Mouse (Mus musculus) hindbrain, embryonic 11.5 days (tissue): Measurements from ENCODE around the gene Amn1. TPM values are rescaled to one million over a fixed set of nuclear protein-coding genes. Genes with fewer than 3 reads are reported as not detected.
"Not testable (repeated sequence)": the region's sequence is repeated elsewhere in the genome, so short reads cannot be mapped to it uniquely, and the experiment has no call there.

Experiments used
- ATAC-seq: fragments of 200-750 bp; cut with Nextera tagmentation; 2 replicates; pipeline ENCODE4 v1.8.0; 2017; ENCODE audit warnings: mild to moderate bottlenecking, moderate TSS enrichment, moderate library complexity; ENCODE audit not compliant: low FRiP score
- DNase-seq: peaks from one replicate; pipeline ENCODE4 v3.0.0-alpha.2; 2015; ENCODE audit warnings: low spot score
- H3K27ac ChIP-seq: fragments of 300-500 bp; sonication (generic); 2 replicates; pipeline ENCODE4 v1.5.1; 2014; ENCODE audit warnings: mild to moderate bottlenecking, low read depth, low read length
- H3K27me3 ChIP-seq: fragments of 300-500 bp; sonication (generic); 2 replicates; pipeline ENCODE4 v1.6.1; 2014; ENCODE audit warnings: mild to moderate bottlenecking, low read length, moderate library complexity, mixed read lengths; ENCODE audit not compliant: control insufficient read depth, insufficient read depth
- H3K36me3 ChIP-seq: fragments of 300-500 bp; sonication (generic); 2 replicates; pipeline ENCODE4 v1.6.1; 2014; ENCODE audit warnings: mild to moderate bottlenecking, low read length, moderate library complexity, mixed read lengths; ENCODE audit not compliant: control insufficient read depth, insufficient read depth
- H3K4me1 ChIP-seq: fragments of 300-500 bp; sonication (generic); replicated peaks from 2 replicates; pipeline ENCODE4 v1.6.1; 2014; ENCODE audit warnings: low read length, mixed read lengths; ENCODE audit not compliant: control insufficient read depth, insufficient read depth
- H3K4me2 ChIP-seq: fragments of 300-500 bp; sonication (generic); replicated peaks from 2 replicates; pipeline ENCODE4 v1.6.1; 2014; ENCODE audit warnings: mild to moderate bottlenecking, low read depth, low read length
- H3K4me3 ChIP-seq: fragments of 300-500 bp; sonication (generic); 2 replicates; pipeline ENCODE4 v1.5.1; 2014; ENCODE audit warnings: low read depth, low read length
- H3K9ac ChIP-seq: fragments of 300-500 bp; sonication (generic); 2 replicates; pipeline ENCODE4 v1.6.1; 2014; ENCODE audit warnings: low read depth, low read length
- H3K9me3 ChIP-seq: fragments of 300-500 bp; sonication (generic); 2 replicates; pipeline ENCODE4 v1.6.1; 2016; ENCODE audit warnings: low read length; ENCODE audit not compliant: control insufficient read depth
- WGBS: fragments of 180-500 bp; shearing (Covaris S2); extraction: QIAGEN DNeasy Blood & Tissue Kit; methylation state at CpG from one replicate; pipeline ENCODE4 v1.1.7; 2014; 5-methylcytosine and 5-hydroxymethylcytosine counted together
- polyA plus RNA-seq: library from polyadenylated mRNA; unstranded; fragments of >200 nt; fragmentation: Nextera tagmentation; extraction: Ambion mirVana; gene quantifications from 2 replicates; pipeline ENCODE4 v1.2.1, GENCODE M21; 2014

Gene Amn1
- 70.0 and 71.1 TPM in 2 replicates for polyA plus RNA-seq

DNA sequence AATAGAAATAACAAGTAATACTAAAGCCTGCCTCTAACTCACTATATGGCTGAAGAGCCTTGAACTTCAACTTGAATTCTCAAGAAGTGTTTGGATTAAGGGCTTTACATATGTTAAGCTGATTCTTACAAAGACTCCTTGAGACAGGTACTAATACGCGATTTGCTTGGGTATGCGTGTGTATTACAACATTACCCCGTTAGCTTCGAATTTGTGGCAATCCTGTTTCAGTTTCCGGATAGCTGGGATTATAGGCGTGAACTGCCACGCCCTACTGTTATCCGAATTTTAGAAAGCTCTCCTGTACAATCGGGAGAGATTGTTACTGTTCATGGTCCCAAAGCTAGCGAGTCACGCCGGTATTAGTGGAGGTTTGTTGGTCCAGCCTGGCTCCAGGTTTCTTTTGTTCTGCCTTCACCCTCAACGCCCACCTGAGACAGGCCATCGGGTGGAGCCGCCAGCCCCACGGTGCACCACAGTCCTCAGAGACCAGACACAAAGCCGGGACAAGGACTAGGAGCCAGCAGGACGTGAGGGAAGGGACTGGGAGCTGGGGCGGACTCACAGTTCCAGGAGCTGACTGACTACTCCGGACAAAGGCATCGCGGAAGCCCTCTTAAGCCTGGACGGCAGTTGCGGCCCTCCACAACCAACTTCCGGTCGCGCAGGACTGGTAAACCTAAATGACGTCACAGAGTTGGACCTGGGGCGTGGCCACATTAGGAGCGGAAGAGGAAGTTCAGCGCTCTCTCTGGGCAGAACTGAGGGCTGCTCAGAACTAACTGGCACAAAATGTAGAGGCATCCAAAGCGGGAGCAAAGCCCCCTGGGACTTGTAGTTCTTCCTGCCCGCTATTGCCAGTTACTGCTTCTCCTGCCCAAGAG is at the start of gene Amn1:
Amn1 (minus strand) TSS at position 672 of the 884 bp plus-strand sequence.
- peak; percentile 99 for ATAC-seq
- Histone ChIP-seq H3K4me3 (peak within 1 kb of the TSS; percentile 80), H3K36me3 (no peaks in the 10 kb centered on the region), H3K9ac (peak within 1 kb of the TSS; percentile 98), H3K9me3 (no peaks in the 10 kb centered on the region), H3K4me1 (no peaks in the 10 kb centered on the region; the same call in 1 of the 2 replicates), H3K27ac (peak within 1 kb of the TSS; percentile 93), H3K4me2 (peak within 1 kb of the TSS; percentile 56), H3K27me3 (no peaks in the 10 kb centered on the region)
- under 1% methylated on average over 34 of the region's 34 CpGs for WGBS
- DNase-seq, result peak; percentile 98

DNA sequence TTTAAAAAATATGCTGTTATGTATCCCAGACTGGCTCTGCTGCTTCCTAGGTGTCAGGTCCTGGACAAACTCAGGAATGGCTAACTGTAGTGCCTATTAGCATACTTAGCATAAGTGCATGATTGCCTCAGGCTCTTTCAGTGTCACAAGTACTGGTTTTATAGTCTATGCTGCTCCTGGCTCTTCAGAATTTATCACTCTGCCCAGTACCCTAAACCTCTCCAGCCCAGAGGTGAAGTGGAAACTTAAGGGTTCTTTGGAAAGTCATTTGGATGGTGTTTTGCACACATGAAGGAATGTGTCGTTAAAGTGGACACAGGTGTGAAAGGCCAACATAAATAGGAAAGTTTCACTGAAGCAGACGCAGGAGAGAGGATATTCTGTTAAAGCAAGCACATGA is 48.3 kb upstream of the Amn1 start:
- H3K36me3 ChIP-seq, result no peaks in the 10 kb centered on the region
- no peak overlapping the region for H3K27ac ChIP-seq
- H3K4me2 ChIP-seq, result no peak overlapping the region
- no peaks in the 10 kb centered on the region for H3K9me3 ChIP-seq
- DNase-seq (no peak), ATAC-seq (no peak)
- no peaks in the 10 kb centered on the region for H3K27me3 ChIP-seq
- no peaks in the 10 kb centered on the region for H3K4me1 ChIP-seq
- H3K9ac ChIP-seq, result no peak overlapping the region
- 81% methylated on average over 2 of the region's 2 CpGs for WGBS
- no peak overlapping the region for H3K4me3 ChIP-seq

DNA sequence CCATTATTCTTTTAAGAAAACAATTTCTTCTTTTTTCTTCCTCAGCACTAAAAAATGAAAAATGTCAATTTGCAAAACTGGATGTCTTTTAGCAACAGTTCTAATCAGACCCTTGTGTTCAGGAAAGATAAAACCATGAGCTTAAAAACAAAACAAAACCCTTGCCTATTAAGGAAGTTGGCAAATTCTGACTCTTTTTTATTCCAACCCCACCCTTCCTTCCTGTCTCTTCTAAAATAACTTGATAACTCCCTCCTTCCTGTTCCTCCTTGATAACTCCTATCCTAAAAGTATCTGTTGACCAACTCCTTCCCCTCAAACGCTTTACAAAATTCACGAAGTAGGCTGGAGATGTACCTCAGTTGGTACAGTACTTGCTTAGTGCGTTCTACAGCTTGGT is 45.4 kb upstream of the Amn1 start:
- Histone ChIP-seq H3K27me3 (no peaks in the 10 kb centered on the region), H3K4me1 (no peaks in the 10 kb centered on the region), H3K9me3 (no peaks in the 10 kb centered on the region), H3K9ac (no peak overlapping the region), H3K27ac (no peak overlapping the region), H3K36me3 (no peaks in the 10 kb centered on the region), H3K4me2 (no peak overlapping the region), H3K4me3 (no peak overlapping the region)
- 88% methylated on average over 3 of the region's 3 CpGs for WGBS
- ATAC-seq (no peak), DNase-seq (no peak)

DNA sequence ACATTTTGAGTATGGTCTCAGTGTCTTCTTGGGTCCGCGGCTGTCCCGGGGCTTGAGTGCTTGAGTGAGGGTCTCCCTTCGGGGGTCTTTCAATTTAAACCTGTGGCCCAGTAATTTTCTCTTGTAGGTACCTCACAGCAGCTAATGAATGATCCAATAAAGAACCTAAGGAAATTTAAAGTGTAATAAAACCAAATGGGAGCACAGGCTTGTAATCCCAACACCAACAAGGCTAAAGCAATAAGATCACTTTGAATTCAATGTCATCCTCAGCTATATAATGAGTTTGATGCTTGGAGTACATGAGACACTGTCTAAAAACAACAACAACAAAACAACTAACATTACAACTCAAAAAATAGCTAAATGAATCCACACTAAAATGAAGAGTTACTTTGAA is 36.2 kb upstream of the Amn1 start:
- H3K9ac ChIP-seq, result no peak overlapping the region
- no peaks in the 10 kb centered on the region for H3K4me1 ChIP-seq
- 91% methylated on average over 4 of the region's 4 CpGs for WGBS
- H3K4me2 ChIP-seq, result no peak overlapping the region
- H3K27me3 ChIP-seq, result no peaks in the 10 kb centered on the region
- no peak for ATAC-seq
- no peaks in the 10 kb centered on the region for H3K9me3 ChIP-seq
- H3K27ac ChIP-seq, result no peak overlapping the region
- no peak overlapping the region for H3K4me3 ChIP-seq
- no peak for DNase-seq
- no peaks in the 10 kb centered on the region for H3K36me3 ChIP-seq

DNA sequence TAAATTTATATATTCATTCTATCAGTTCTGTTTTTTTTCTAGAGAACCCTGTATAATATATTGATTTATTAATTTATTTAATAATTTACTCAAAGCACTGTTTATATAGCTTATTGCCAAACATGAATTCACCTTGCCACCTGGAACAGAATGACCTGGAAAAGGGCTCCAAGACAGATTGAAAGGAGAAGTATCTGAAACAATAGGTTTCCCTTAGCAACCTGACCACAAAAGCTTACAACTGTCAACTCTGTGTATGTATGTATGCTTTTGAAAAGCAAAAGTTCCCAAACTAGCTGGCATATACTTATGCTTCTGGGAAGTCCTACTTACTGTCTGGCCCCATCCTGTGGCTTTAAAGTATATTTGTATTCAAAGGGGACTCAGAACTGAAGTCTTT is 32.8 kb upstream of the Amn1 start:
- no peak for ATAC-seq
- no peaks in the 10 kb centered on the region for H3K27me3 ChIP-seq

DNA sequence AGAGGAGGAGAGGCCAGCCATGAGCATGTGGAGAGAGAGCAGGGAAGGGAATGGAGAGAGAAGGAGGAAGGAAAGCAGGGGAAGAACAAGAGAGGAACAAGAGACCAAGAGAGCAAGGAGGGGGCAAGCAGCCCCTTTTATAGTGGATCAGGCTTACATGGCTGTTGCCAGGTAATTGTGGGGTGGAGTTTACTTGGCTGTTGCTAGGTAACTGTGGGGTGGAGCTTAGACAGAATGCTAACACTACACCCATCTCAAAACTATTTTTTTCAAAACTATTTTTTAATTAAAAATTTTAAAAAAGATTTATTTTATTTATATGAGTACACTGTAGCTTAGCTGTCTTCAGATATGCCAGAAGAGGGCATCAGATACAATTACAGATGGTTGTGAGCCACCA is 10.1 kb upstream of the Amn1 start:
- H3K4me3 ChIP-seq, result no peak overlapping the region
- no peaks in the 10 kb centered on the region for H3K9me3 ChIP-seq
- no peaks in the 10 kb centered on the region for H3K27me3 ChIP-seq
- no peak overlapping the region for H3K4me2 ChIP-seq
- no peak for DNase-seq
- H3K9ac ChIP-seq, result no peak overlapping the region
- no peak overlapping the region for H3K27ac ChIP-seq
- H3K4me1 ChIP-seq, result no peaks in the 10 kb centered on the region
- H3K36me3 ChIP-seq, result no peaks in the 10 kb centered on the region
- ATAC-seq, result no peak

More for the DNA sequence above, 32.8 kb upstream of the Amn1 start:
- H3K36me3 ChIP-seq, result no peaks in the 10 kb centered on the region
- no peak overlapping the region for H3K4me3 ChIP-seq
- no peak for DNase-seq
- H3K4me1 ChIP-seq, result no peaks in the 10 kb centered on the region
- H3K27ac ChIP-seq, result no peak overlapping the region
- H3K4me2 ChIP-seq, result no peak overlapping the region
- no peaks in the 10 kb centered on the region for H3K9me3 ChIP-seq
- H3K9ac ChIP-seq, result no peak overlapping the region

DNA sequence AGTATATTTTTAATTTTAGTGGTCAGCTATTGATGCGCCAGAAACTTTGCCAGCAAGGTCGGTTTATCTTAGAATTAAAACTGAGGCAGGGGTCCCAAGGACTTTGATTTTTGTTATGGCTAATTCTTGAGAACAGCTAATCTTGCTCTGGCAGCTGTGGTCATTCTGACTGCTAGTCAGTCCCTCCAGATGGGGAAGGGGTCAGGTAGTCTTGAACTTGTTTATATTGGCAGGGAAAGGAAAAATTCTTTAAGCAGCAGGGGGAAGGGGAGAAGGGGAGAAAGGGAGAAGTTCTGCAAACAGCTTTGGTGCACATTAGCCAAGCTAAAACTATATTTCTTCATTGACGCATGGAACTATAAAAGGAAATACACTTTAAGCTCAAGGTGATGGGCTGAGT is 8.6 kb upstream of the Amn1 start:
- Histone ChIP-seq H3K9ac (no peak overlapping the region), H3K27ac (no peak overlapping the region), H3K4me1 (no peaks in the 10 kb centered on the region), H3K4me3 (no peak overlapping the region), H3K36me3 (no peaks in the 10 kb centered on the region), H3K4me2 (no peak overlapping the region), H3K27me3 (no peaks in the 10 kb centered on the region), H3K9me3 (no peaks in the 10 kb centered on the region)
- WGBS, result 75% methylated on average over 3 of the region's 3 CpGs
- DNase-seq (no peak), ATAC-seq (no peak)

DNA sequence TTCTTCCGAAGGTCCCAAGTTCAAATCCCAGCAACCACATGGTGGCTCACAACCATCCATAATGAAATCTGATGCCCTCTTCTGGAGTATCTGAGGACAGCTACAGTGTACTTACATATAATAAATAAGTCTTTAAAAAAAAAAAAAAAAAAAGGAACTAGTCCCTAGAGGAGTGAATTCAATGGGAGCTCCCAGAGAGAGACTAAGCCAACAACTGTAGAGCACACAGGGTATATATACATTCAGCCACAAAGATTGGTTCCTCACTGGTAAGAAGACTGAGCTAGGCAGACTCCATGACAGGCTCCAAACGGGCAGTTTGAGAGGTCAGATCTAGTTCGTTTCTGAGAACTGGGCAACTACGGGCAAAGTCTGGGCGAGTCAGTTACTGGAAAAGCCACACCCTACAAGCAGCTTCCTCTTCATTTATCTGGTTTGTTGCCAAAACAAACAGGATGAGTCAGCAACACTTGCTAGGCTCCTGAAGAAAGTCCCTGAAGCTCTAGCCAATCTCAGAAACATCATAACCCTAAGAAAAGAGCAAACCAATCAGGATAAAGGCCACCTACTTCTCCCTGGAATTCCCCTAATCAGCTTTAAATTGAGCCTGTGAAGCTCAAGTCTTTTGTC is 4.9 kb upstream of the Amn1 start:
- Histone ChIP-seq H3K36me3 (no peaks in the 10 kb centered on the region), H3K9me3 (no peaks in the 10 kb centered on the region), H3K27ac (no peak overlapping the region), H3K27me3 (no peaks in the 10 kb centered on the region), H3K4me1 (no peaks in the 10 kb centered on the region), H3K9ac (no peak overlapping the region), H3K4me3 (no peak overlapping the region), H3K4me2 (no peak overlapping the region)
- no peak for ATAC-seq
- 83% methylated on average over 5 of the region's 5 CpGs for WGBS
- DNase-seq, result no peak

DNA sequence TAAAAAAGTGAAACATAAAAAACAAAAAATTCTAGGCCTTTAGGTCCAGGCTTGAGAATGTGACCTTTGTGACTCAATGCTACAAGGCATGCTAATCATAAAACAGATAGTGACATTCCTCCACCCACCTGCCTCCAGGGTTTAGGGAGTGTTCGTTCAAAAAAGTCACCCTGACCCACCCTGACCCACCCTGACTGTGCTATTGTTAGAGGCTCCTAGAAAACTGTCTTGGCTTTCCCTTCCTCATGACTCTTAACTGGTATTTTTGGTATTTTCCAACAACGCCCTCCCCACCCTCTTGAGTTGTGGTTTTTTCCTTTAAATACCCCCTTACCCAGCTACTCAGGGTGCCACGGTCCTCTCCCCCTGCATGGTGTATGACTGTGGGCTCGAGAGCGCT is 3.4 kb upstream of the Amn1 start:
- not testable (repeated sequence) for H3K4me1 ChIP-seq, H3K27me3 ChIP-seq, H3K4me3 ChIP-seq, DNase-seq, H3K4me2 ChIP-seq, H3K27ac ChIP-seq, H3K9me3 ChIP-seq, H3K9ac ChIP-seq, ATAC-seq, H3K36me3 ChIP-seq
- 87% methylated on average over 5 of the region's 5 CpGs for WGBS
